Mouse (Mus musculus): ENCODE data around the gene Rnf138rt1.

Gene Rnf138rt1

GRCm38 (mm10) chrX:163760617-163761434, at the start of gene Rnf138rt1:
Gene Rnf138rt1 (minus strand): TSS chrX:163761329.
- peak; percentile 8 for DNase-seq (ENCODE audit: low read depth, low spot score)

GRCm38 (mm10) chrX:163807270-163807669, 46.1 kb upstream of the Rnf138rt1 start:
- no peak for DNase-seq (ENCODE audit: low read depth, low spot score)

- no peak for DNase-seq (ENCODE audit: low read depth, low spot score)
These were observed 5.2 kb upstream of the Rnf138rt1 start for GRCm38 (mm10) chrX:163766290-163766689.

- no peak for DNase-seq (ENCODE audit: low read depth, low spot score)
These were observed 303 bp upstream of the Rnf138rt1 start for GRCm38 (mm10) chrX:163761435-163761828.

GRCm38 (mm10) chrX:163745996-163746395, 15.1 kb downstream of the Rnf138rt1 start:
- no peak for DNase-seq (ENCODE audit: low read depth, low spot score)

- no peak for DNase-seq (ENCODE audit: low read depth, low spot score)
These were observed 17.2 kb downstream of the Rnf138rt1 start for GRCm38 (mm10) chrX:163743896-163744295.

GRCm38 (mm10) chrX:163738904-163739303, 22.2 kb downstream of the Rnf138rt1 start:
- DNase-seq (ENCODE audit: low read depth, low spot score): no peak

- DNase-seq (ENCODE audit: low read depth, low spot score): no peak
These were observed 27.0 kb downstream of the Rnf138rt1 start for GRCm38 (mm10) chrX:163734145-163734544.

- no peak for DNase-seq (ENCODE audit: low read depth, low spot score)
These were observed 37.5 kb downstream of the Rnf138rt1 start for GRCm38 (mm10) chrX:163723630-163724029.

- DNase-seq (ENCODE audit: low read depth, low spot score): no peak
These were observed 38.1 kb downstream of the Rnf138rt1 start for GRCm38 (mm10) chrX:163722785-163723577.

- no peak for DNase-seq (ENCODE audit: low read depth, low spot score)
These were observed 40.5 kb downstream of the Rnf138rt1 start for GRCm38 (mm10) chrX:163720597-163720996.
